ENCODE assay signal across 15 mouse cellular contexts in the genomic region with DNA sequence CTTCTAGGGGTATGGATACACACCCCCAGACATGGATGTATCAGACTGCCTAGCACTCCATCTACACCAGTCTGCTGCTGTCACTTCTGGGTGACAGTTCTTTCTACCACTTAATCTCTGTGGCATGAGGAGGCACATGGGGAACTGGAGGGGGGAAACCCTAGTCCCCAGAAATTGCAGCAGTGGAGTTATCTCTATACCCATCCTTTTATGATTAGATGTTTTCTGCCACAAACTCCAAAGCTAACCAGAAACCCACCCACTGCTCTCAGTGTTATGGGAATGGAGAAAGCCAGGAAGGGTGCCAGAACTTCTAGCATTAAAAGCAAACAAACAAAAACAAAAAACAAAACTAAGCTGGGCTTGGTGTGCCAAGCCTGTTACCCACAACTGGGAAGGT.
DNase-seq lines count a peak whose midpoint lies in the region; ATAC-seq and TF ChIP-seq lines count a peak whose summit lies in the region.
"Had no signal": no experiment of that assay in that cellular context is flagged by ENCODE, and none has a peak within 500 bp of the region (broad histone marks: within the 10 kb centered on the region; RNA-seq: fewer than 3 reads in every experiment).

No protein-coding gene starts in this region.

- no peak for DNase-seq in forebrain, embryonic 10.5 days (ENCODE audit: extremely low spot score, low spot score)
- DNase-seq in forebrain, embryonic 11.5 days (ENCODE audit: low spot score): no peak
- DNase-seq in hindbrain, embryonic 11.5 days (ENCODE audit: low spot score): no peak
- DNase-seq in MEL (ENCODE audit: low read depth, low spot score): peak; percentile 77
- DNase-seq in hindbrain, embryonic 14.5 days (ENCODE audit: low spot score): no peak
- no peak for DNase-seq in retina, postnatal 1 day
- no peak for DNase-seq in adrenal gland, adult (ENCODE audit: inconsistent age in 2 of 2, low spot score in 1 of 2)
- DNase-seq: adrenal gland, adult 8-10 months; cerebellum, postnatal 25 days; kidney, adult 2 months; kidney, postnatal 36 days; lung, postnatal 10 days had no signal

- no peak overlapping the region for H3K9ac ChIP-seq in forebrain, embryonic 11.5 days (ENCODE audit: low read length)
- no peak overlapping the region for H3K9ac ChIP-seq in hindbrain, embryonic 12.5 days
- no peak overlapping the region for H3K9ac ChIP-seq in hindbrain, embryonic 11.5 days (ENCODE audit: low read depth, low read length)
- H3K9ac ChIP-seq in MEL (ENCODE audit: control insufficient read depth, low read depth, low read length, poor library complexity, severe bottlenecking): peak overlapping the region; percentile 20
- H3K9ac ChIP-seq in hindbrain, embryonic 14.5 days: no peak overlapping the region

- no peak for TF ChIP-seq POLR2A in MEL (IDR thresholded peaks at IDR 0.05; ENCODE audit: control insufficient read depth in 1 of 2, insufficient read depth in 1 of 2, low read depth in 1 of 2, low read length in 2 of 2, poor library complexity in 1 of 2)

- TF ChIP-seq RAD21 in MEL (IDR thresholded peaks at IDR 0.05; ENCODE audit: low read depth, low read length): no peak

- H3K9me3 ChIP-seq in forebrain, embryonic 10.5 days: no peaks in the 10 kb centered on the region
- no peaks in the 10 kb centered on the region; the same call in 1 of the 2 replicates for H3K9me3 ChIP-seq in forebrain, embryonic 11.5 days (ENCODE audit: control insufficient read depth, low read length)
- H3K9me3 ChIP-seq in hindbrain, embryonic 12.5 days (replicated peaks): no peaks in the 10 kb centered on the region; the same call in 1 of the 2 replicates
- no peaks in the 10 kb centered on the region for H3K9me3 ChIP-seq in hindbrain, embryonic 11.5 days (ENCODE audit: control insufficient read depth, low read length)
- no peaks in the 10 kb centered on the region for H3K9me3 ChIP-seq in MEL (replicated peaks; ENCODE audit: insufficient read depth, low read length)
- no peaks in the 10 kb centered on the region for H3K9me3 ChIP-seq in hindbrain, embryonic 14.5 days (ENCODE audit: control insufficient read depth, low read length)
- H3K9me3 ChIP-seq: G1E had no signal

- H3K4me2 ChIP-seq in forebrain, embryonic 11.5 days (ENCODE audit: low read depth, low read length, severe bottlenecking): no peak overlapping the region
- H3K4me2 ChIP-seq in hindbrain, embryonic 12.5 days (replicated peaks): no peak overlapping the region
- H3K4me2 ChIP-seq in hindbrain, embryonic 11.5 days (replicated peaks; ENCODE audit: low read depth, low read length): no peak overlapping the region
- no peak overlapping the region for H3K4me2 ChIP-seq in hindbrain, embryonic 14.5 days (replicated peaks)

- peaks cover 3% of the 10 kb centered on the region; the same call in 1 of the 2 replicates for H3K36me3 ChIP-seq in forebrain, embryonic 10.5 days (replicated peaks)
- no peaks in the 10 kb centered on the region for H3K36me3 ChIP-seq in forebrain, embryonic 11.5 days (ENCODE audit: control insufficient read depth, insufficient read depth, low read length)
- H3K36me3 ChIP-seq in hindbrain, embryonic 12.5 days: no peaks in the 10 kb centered on the region
- H3K36me3 ChIP-seq in hindbrain, embryonic 11.5 days (ENCODE audit: control insufficient read depth, insufficient read depth, low read length): no peaks in the 10 kb centered on the region
- H3K36me3 ChIP-seq in MEL (ENCODE audit: control insufficient read depth in 1 of 2, insufficient read depth in 2 of 2, low read length in 2 of 2): peaks cover 0 to 58% of the 10 kb centered on the region in 2 experiments; a peak in 2 of 4 replicates
- H3K36me3 ChIP-seq in hindbrain, embryonic 14.5 days (replicated peaks; ENCODE audit: control insufficient read depth, insufficient read depth): no peaks in the 10 kb centered on the region
- H3K36me3 ChIP-seq: G1E had no signal

- peaks cover 50% of the 10 kb centered on the region for H3K4me1 ChIP-seq in forebrain, embryonic 10.5 days
- peaks cover 9% of the 10 kb centered on the region; the same call in 1 of the 2 replicates for H3K4me1 ChIP-seq in forebrain, embryonic 11.5 days (replicated peaks; ENCODE audit: control insufficient read depth, insufficient read depth, low read length)
- peaks cover 40% of the 10 kb centered on the region for H3K4me1 ChIP-seq in hindbrain, embryonic 12.5 days
- H3K4me1 ChIP-seq in hindbrain, embryonic 11.5 days (replicated peaks; ENCODE audit: control insufficient read depth, insufficient read depth, low read length): no peaks in the 10 kb centered on the region
- H3K4me1 ChIP-seq in MEL (ENCODE audit: control insufficient read depth in 1 of 2, insufficient read depth in 2 of 2, low read length in 2 of 2): peaks cover 49 to 66% of the 10 kb centered on the region in 2 experiments
- peaks cover 4% of the 10 kb centered on the region; the same call in 1 of the 2 replicates for H3K4me1 ChIP-seq in hindbrain, embryonic 14.5 days (replicated peaks; ENCODE audit: control insufficient read depth, insufficient read depth, low read length)

- TF ChIP-seq EP300 in MEL (IDR thresholded peaks at IDR 0.05; ENCODE audit: low read depth in 1 of 2, low read length in 2 of 2): peak; percentile 85

- peak overlapping the region; percentile 67 for H3K27ac ChIP-seq in forebrain, embryonic 10.5 days
- H3K27ac ChIP-seq in forebrain, embryonic 11.5 days (ENCODE audit: low read depth, low read length): no peak overlapping the region
- 0 out of 2 replicates have a peak overlapping the region, but pooled peaks have one; percentile 5 for H3K27ac ChIP-seq in hindbrain, embryonic 12.5 days
- H3K27ac ChIP-seq in hindbrain, embryonic 11.5 days (ENCODE audit: low read depth, low read length): no peak overlapping the region
- H3K27ac ChIP-seq in MEL (ENCODE audit: control insufficient read depth, low read depth, low read length): peak overlapping the region; percentile 80
- H3K27ac ChIP-seq in hindbrain, embryonic 14.5 days: 0 out of 2 replicates have a peak overlapping the region, but pooled peaks have one; percentile 43

- no peak overlapping the region for H3K4me3 ChIP-seq in forebrain, embryonic 10.5 days
- no peak overlapping the region for H3K4me3 ChIP-seq in forebrain, embryonic 11.5 days (ENCODE audit: low read depth, low read length)
- no peak overlapping the region for H3K4me3 ChIP-seq in hindbrain, embryonic 12.5 days
- H3K4me3 ChIP-seq in hindbrain, embryonic 11.5 days (ENCODE audit: low read depth, low read length): no peak overlapping the region
- H3K4me3 ChIP-seq in MEL (ENCODE audit: control insufficient read depth in 1 of 2, insufficient read depth in 1 of 2, low read depth in 2 of 2, low read length in 2 of 2): no peak overlapping the region
- no peak overlapping the region for H3K4me3 ChIP-seq in hindbrain, embryonic 14.5 days (replicated peaks; ENCODE audit: low read length)

- no peak for ATAC-seq in forebrain, embryonic 11.5 days (replicated peaks; ENCODE audit: low FRiP score)
- no peak for ATAC-seq in hindbrain, embryonic 12.5 days (ENCODE audit: low FRiP score)
- no peak for ATAC-seq in hindbrain, embryonic 11.5 days (ENCODE audit: low FRiP score)
- no peak for ATAC-seq in hindbrain, embryonic 14.5 days (ENCODE audit: low FRiP score)
- ATAC-seq: CD4-positive, CD25-positive, alpha-beta regulatory T cell, adult 4 months had no signal

- no peak for TF ChIP-seq CTCF in MEL (IDR thresholded peaks at IDR 0.05 in 2 of 3, conservative IDR thresholded peaks at IDR 0.05 in 1 of 3; ENCODE audit: control insufficient read depth in 1 of 3, insufficient read depth in 1 of 3, low read depth in 2 of 3, low read length in 3 of 3, poor library complexity in 1 of 3, severe bottlenecking in 1 of 3)

- no peaks in the 10 kb centered on the region for H3K27me3 ChIP-seq in forebrain, embryonic 10.5 days (ENCODE audit: poor library complexity, severe bottlenecking)
- H3K27me3 ChIP-seq in forebrain, embryonic 11.5 days (ENCODE audit: control insufficient read depth, insufficient read depth, low read length): no peaks in the 10 kb centered on the region
- H3K27me3 ChIP-seq in hindbrain, embryonic 12.5 days: no peaks in the 10 kb centered on the region
- H3K27me3 ChIP-seq in hindbrain, embryonic 11.5 days (ENCODE audit: control insufficient read depth, insufficient read depth, low read length): no peaks in the 10 kb centered on the region
- no peaks in the 10 kb centered on the region for H3K27me3 ChIP-seq in MEL (ENCODE audit: control insufficient read depth in 1 of 2, insufficient read depth in 2 of 2, low read length in 2 of 2)
- H3K27me3 ChIP-seq in hindbrain, embryonic 14.5 days (ENCODE audit: control insufficient read depth, insufficient read depth, low read length): no peaks in the 10 kb centered on the region

- H3K79me2 ChIP-seq in MEL (ENCODE audit: control insufficient read depth, insufficient read depth, low read length, poor library complexity): no peaks in the 10 kb centered on the region

TF ChIP-seq in MEL, 35 proteins besides CTCF, POLR2A, EP300 and RAD21 (continues in another document):
- TF ChIP-seq E2F4 (IDR thresholded peaks at IDR 0.05; ENCODE audit: borderline replicate concordance, low read depth, low read length) (no peak), ZMIZ1 (IDR thresholded peaks at IDR 0.05; ENCODE audit: low read depth, low read length) (no peak), JUND (IDR thresholded peaks at IDR 0.05; ENCODE audit: low read depth, low read length) (peak; percentile 28; the same call in 1 of the 2 replicates), ZC3H11A (IDR thresholded peaks at IDR 0.05; ENCODE audit: low read depth, low read length) (0 out of 2 replicates have a peak, but pooled peaks have one; percentile 26), BHLHE40 (IDR thresholded peaks at IDR 0.05; ENCODE audit: borderline replicate concordance, low read depth, low read length) (peak; percentile 60; the same call in 1 of the 2 replicates), UBTF (IDR thresholded peaks at IDR 0.05; ENCODE audit: borderline replicate concordance, insufficient read depth, low read depth, low read length) (no peak), USF1 (IDR thresholded peaks at IDR 0.05; ENCODE audit: low read depth, low read length) (0 out of 2 replicates have a peak, but pooled peaks have one; percentile 24), CHD1 (IDR thresholded peaks at IDR 0.05; ENCODE audit: low read depth, low read length) (no peak), MAX (IDR thresholded peaks at IDR 0.05; ENCODE audit: low read length) (peak; percentile 87), MAFK (IDR thresholded peaks at IDR 0.05; ENCODE audit: borderline replicate concordance, low read depth, low read length) (peak; percentile 67; the same call in 1 of the 2 replicates), ETS1 (IDR thresholded peaks at IDR 0.05; ENCODE audit: low read depth, low read length) (peak; percentile 84; the same call in 1 of the 2 replicates), TAL1 (IDR thresholded peaks at IDR 0.05; ENCODE audit: low read length) (0 out of 2 replicates have a peak, but pooled peaks have one; percentile 14), MEF2A (IDR thresholded peaks at IDR 0.05; ENCODE audit: extremely low read depth, insufficient replicate concordance, low read depth, low read length, poor library complexity, severe bottlenecking) (peak; percentile 51; the same call in 1 of the 2 replicates), MYB (IDR thresholded peaks at IDR 0.05; ENCODE audit: low read depth, low read length) (no peak), MYC (IDR thresholded peaks at IDR 0.05; ENCODE audit: low read depth, low read length) (peak; percentile 86)

Comparison
In these comparisons a context has a peak if more than half of its experiments do, and no peak if none do; other contexts are left out.
1. H3K27ac ChIP-seq: peak in forebrain, embryonic 10.5 days (single experiment), hindbrain, embryonic 12.5 days (single experiment), MEL (single experiment) and hindbrain, embryonic 14.5 days (single experiment); none in forebrain, embryonic 11.5 days (single experiment) and hindbrain, embryonic 11.5 days (single experiment).